In the genomic region with DNA sequence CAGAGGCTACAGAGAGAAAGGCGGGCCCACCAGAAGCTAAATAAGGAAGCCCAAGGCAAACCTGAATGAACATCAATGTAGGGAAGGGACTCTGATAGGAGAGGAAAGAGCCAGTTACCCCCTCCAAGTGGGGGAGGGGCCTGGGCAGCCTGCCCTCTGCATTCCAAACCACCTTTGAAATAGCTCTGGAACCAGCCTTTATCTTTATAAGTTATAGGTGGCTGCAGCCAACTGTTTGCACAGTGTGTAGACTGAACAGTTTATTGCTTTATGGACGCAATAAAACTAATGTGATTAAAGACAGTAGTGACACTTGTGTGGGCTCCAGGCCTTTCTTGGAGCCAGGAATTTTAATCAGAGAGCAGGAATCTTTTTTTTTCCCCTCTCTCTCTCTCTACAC, we compare ENCODE assay signal across 14 mouse cellular contexts.
DNase-seq lines count a peak whose midpoint lies in the region; ATAC-seq lines count a peak whose summit lies in the region.
"Had no signal": no experiment of that assay in that cellular context is flagged by ENCODE, and none has a peak within 500 bp of the region (broad histone marks: within the 10 kb centered on the region; RNA-seq: fewer than 3 reads in every experiment).

No protein-coding gene starts in this region.

- no peaks in the 10 kb centered on the region for H3K27me3 ChIP-seq in neural tube, embryonic 13.5 days
- H3K27me3 ChIP-seq in stomach, embryonic 16.5 days (ENCODE audit: control insufficient read depth, insufficient read depth, low read length): no peaks in the 10 kb centered on the region
- H3K27me3 ChIP-seq: embryonic facial prominence, embryonic 15.5 days; liver, embryonic 12.5 days had no signal

- H3K36me3 ChIP-seq in neural tube, embryonic 13.5 days: no peaks in the 10 kb centered on the region
- H3K36me3 ChIP-seq in stomach, embryonic 16.5 days (ENCODE audit: control insufficient read depth, insufficient read depth, low read length): no peaks in the 10 kb centered on the region
- H3K36me3 ChIP-seq: embryonic facial prominence, embryonic 15.5 days; G1E; liver, embryonic 12.5 days; midbrain, embryonic 10.5 days had no signal

- 32% methylated on average over 2 of the region's 2 CpGs for WGBS in neural tube, embryonic 13.5 days
- 49% methylated on average over 2 of the region's 2 CpGs for WGBS in stomach, embryonic 16.5 days

- no peaks in the 10 kb centered on the region for H3K9me3 ChIP-seq in neural tube, embryonic 13.5 days
- no peaks in the 10 kb centered on the region for H3K9me3 ChIP-seq in stomach, embryonic 16.5 days (replicated peaks; ENCODE audit: control insufficient read depth, low read length)
- H3K9me3 ChIP-seq: embryonic facial prominence, embryonic 15.5 days; G1E; liver, embryonic 12.5 days; midbrain, embryonic 10.5 days had no signal

- H3K4me1 ChIP-seq in neural tube, embryonic 13.5 days (replicated peaks): peaks cover 17% of the 10 kb centered on the region
- peaks cover 12% of the 10 kb centered on the region; the same call in 1 of the 2 replicates for H3K4me1 ChIP-seq in stomach, embryonic 16.5 days (ENCODE audit: control insufficient read depth, insufficient read depth, low read length)
- H3K4me1 ChIP-seq: embryonic facial prominence, embryonic 15.5 days; liver, embryonic 12.5 days had no signal

- no peak overlapping the region for H3K27ac ChIP-seq in neural tube, embryonic 13.5 days (replicated peaks)
- no peak overlapping the region for H3K27ac ChIP-seq in stomach, embryonic 16.5 days (ENCODE audit: low read length)
- H3K27ac ChIP-seq: embryonic facial prominence, embryonic 15.5 days; liver, embryonic 12.5 days; midbrain, embryonic 10.5 days had no signal

- H3K9ac ChIP-seq in neural tube, embryonic 13.5 days: no peak overlapping the region
- no peak overlapping the region for H3K9ac ChIP-seq in stomach, embryonic 16.5 days (ENCODE audit: low read length)
- H3K9ac ChIP-seq: embryonic facial prominence, embryonic 15.5 days; liver, embryonic 12.5 days had no signal

- no peak overlapping the region for H3K4me3 ChIP-seq in neural tube, embryonic 13.5 days
- H3K4me3 ChIP-seq in stomach, embryonic 16.5 days (replicated peaks; ENCODE audit: low read length): no peak overlapping the region
- H3K4me3 ChIP-seq: embryonic facial prominence, embryonic 15.5 days; liver, embryonic 12.5 days; midbrain, embryonic 10.5 days had no signal

- peak; percentile 46 for DNase-seq in heart, postnatal 4 days
- no peak for DNase-seq in heart, adult 8-10 months (ENCODE audit: low spot score)
- no peak for DNase-seq in neural tube, embryonic 10.5 days (ENCODE audit: extremely low spot score, low spot score)
- DNase-seq in kidney, postnatal 14 days: peak; percentile 43
- DNase-seq in thymus, postnatal 25 days: no peak
- DNase-seq: adrenal gland, adult 2 months; cerebellum, adult 11-12 months; lung, postnatal 10 days had no signal

- ATAC-seq in neural tube, embryonic 13.5 days (ENCODE audit: low read depth): peak; percentile 59; the same call in 1 of the 2 replicates
- peak; percentile 60; the same call in 1 of the 2 replicates for ATAC-seq in stomach, embryonic 16.5 days (ENCODE audit: insufficient read depth, low FRiP score)
- ATAC-seq: liver, embryonic 12.5 days had no signal

- no peak overlapping the region for H3K4me2 ChIP-seq in neural tube, embryonic 13.5 days
- H3K4me2 ChIP-seq in stomach, embryonic 16.5 days (ENCODE audit: low read depth, low read length): no peak overlapping the region
- H3K4me2 ChIP-seq: embryonic facial prominence, embryonic 15.5 days; liver, embryonic 12.5 days had no signal

Comparison
In these comparisons a context has a peak if more than half of its experiments do, and no peak if none do; other contexts are left out.
1. DNase-seq: peak in heart, postnatal 4 days (single experiment) and kidney, postnatal 14 days (single experiment); none in heart, adult 8-10 months (single experiment), neural tube, embryonic 10.5 days (single experiment) and thymus, postnatal 25 days (single experiment).